Mouse (Mus musculus): ENCODE measurements around the gene Mrpl48. TPM values are rescaled to one million over a fixed set of nuclear protein-coding genes. Genes with fewer than 3 reads are reported as not detected.

Gene Mrpl48
- polyA plus RNA-seq, 1 experiment, result not detected

DNA sequence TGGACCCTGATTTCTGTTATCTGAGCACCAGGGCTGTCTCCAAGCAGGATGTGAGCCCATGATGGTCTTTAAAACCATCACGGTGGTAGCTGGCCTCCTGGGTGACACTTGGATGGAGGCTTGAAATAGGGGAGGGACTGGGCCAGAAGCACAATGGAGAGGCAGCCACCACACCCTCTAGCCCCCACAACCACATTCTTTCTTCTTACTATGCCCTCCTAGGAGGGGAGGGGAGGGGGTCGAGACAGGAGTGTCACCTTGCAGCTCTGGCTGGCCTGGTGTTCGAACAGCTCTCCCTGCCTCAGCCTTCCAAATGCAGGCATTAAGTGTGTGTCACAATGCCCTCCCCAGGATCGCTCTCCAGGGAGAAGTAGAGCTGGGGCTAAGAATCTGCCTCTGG is 110.7 kb downstream of the Mrpl48 start:
- Histone ChIP-seq H3K4me3 (ENCODE audit: insufficient read depth, low read depth, low read length) (no peak overlapping the region), H3K4me1 (ENCODE audit: control insufficient read depth, insufficient read depth, low read length) (peaks cover 21% of the 10 kb centered on the region), H3K27ac (ENCODE audit: insufficient read depth, low read depth, low read length) (no peak overlapping the region)
- 83% methylated on average over 4 of the region's 4 CpGs for WGBS
- TF ChIP-seq POLR2A (IDR thresholded peaks at IDR 0.05; ENCODE audit: insufficient read depth, low read depth, low read length) (no peak), CTCF (IDR thresholded peaks at IDR 0.05; ENCODE audit: insufficient read depth, low read depth, low read length) (no peak)

- Histone ChIP-seq H3K27ac (ENCODE audit: insufficient read depth, low read depth, low read length) (no peak overlapping the region), H3K4me3 (ENCODE audit: insufficient read depth, low read depth, low read length) (no peak overlapping the region), H3K4me1 (ENCODE audit: control insufficient read depth, insufficient read depth, low read length) (peaks cover 21% of the 10 kb centered on the region)
- WGBS, result over 99% methylated on average over 9 of the region's 9 CpGs
- TF ChIP-seq CTCF (IDR thresholded peaks at IDR 0.05; ENCODE audit: insufficient read depth, low read depth, low read length), result no peak
- no peak for TF ChIP-seq POLR2A (IDR thresholded peaks at IDR 0.05; ENCODE audit: insufficient read depth, low read depth, low read length)
Measured at GRCm38 (mm10) chr7:100496791-100497190, 111.3 kb downstream of the Mrpl48 start.

DNA sequence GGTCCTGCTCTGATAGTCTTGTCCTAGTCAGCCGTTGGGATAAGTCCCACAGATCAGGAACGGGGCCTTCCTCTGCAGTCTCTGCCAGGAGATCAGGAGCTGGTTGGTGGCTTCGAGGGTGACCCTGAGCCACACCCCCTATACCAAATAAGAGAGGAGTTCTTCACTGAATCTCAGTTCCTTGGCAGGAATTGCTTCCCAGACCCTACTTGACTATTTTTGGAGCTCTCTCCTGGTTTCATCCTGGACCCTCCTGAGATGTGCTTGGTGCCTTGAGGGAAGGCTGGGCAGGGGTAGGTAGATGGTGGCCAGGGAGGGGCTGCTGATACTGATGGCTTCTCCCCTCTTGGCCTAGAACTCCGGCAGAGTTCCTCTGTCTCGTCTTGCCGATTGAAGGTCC is 111.7 kb downstream of the Mrpl48 start:
- Histone ChIP-seq H3K4me1 (ENCODE audit: control insufficient read depth, insufficient read depth, low read length) (peaks cover 21% of the 10 kb centered on the region), H3K4me3 (ENCODE audit: insufficient read depth, low read depth, low read length) (no peak overlapping the region), H3K27ac (ENCODE audit: insufficient read depth, low read depth, low read length) (0 out of 2 replicates have a peak overlapping the region, but pooled peaks have one; percentile 19)
- WGBS, result 83% methylated on average over 6 of the region's 6 CpGs
- TF ChIP-seq POLR2A (IDR thresholded peaks at IDR 0.05; ENCODE audit: insufficient read depth, low read depth, low read length) (no peak), CTCF (IDR thresholded peaks at IDR 0.05; ENCODE audit: insufficient read depth, low read depth, low read length) (no peak)

Other genes with a start within 250 kb of the Mrpl48 start
- 279 TPM in 1 of 2 replicates, not detected in the other for gene C2cd3, start 236.1 kb downstream of the Mrpl48 start, polyA plus RNA-seq (2012; ENCODE audit: insufficient read depth, insufficient read length, low replicate concordance, missing spikeins)
- not detected in 2 replicates for gene Ppme1, start 236.0 kb downstream of the Mrpl48 start, polyA plus RNA-seq (2012; ENCODE audit: insufficient read depth, insufficient read length, low replicate concordance, missing spikeins)
- not detected in 2 replicates for gene Ucp3, start 135.3 kb downstream of the Mrpl48 start, polyA plus RNA-seq (2012; ENCODE audit: insufficient read depth, insufficient read length, low replicate concordance, missing spikeins)
- 487 TPM in 1 of 2 replicates, not detected in the other for gene Ucp2, start 115.0 kb downstream of the Mrpl48 start, polyA plus RNA-seq (2012; ENCODE audit: insufficient read depth, insufficient read length, low replicate concordance, missing spikeins)
- gene Dnajb13, start 93.3 kb downstream of the Mrpl48 start, polyA plus RNA-seq (2012; ENCODE audit: insufficient read depth, insufficient read length, low replicate concordance, missing spikeins), result not detected in 2 replicates
- not detected in 2 replicates for gene Coa4, start 71.2 kb downstream of the Mrpl48 start, polyA plus RNA-seq (2012; ENCODE audit: insufficient read depth, insufficient read length, low replicate concordance, missing spikeins)
- gene Rab6a, start 891 bp downstream of the Mrpl48 start, polyA plus RNA-seq (2012; ENCODE audit: insufficient read depth, insufficient read length, low replicate concordance, missing spikeins), result not detected in 2 replicates
- gene Plekhb1, start 54.1 kb upstream of the Mrpl48 start, polyA plus RNA-seq (2012; ENCODE audit: insufficient read depth, insufficient read length, low replicate concordance, missing spikeins), result not detected in 2 replicates
- gene Fam168a, start 98.3 kb upstream of the Mrpl48 start, polyA plus RNA-seq (2012; ENCODE audit: insufficient read depth, insufficient read length, low replicate concordance, missing spikeins), result not detected in 2 replicates

Data from olfactory bulb, adult 2 months (tissue).